Mouse (Mus musculus) midbrain, postnatal 0 days (tissue): ENCODE measurements around the gene Plek. TPM values are rescaled to one million over a fixed set of nuclear protein-coding genes. Genes with fewer than 3 reads are reported as not detected.

Experiments used
- ATAC-seq: fragments of 200-750 bp; cut with Nextera tagmentation; 2 replicates; pipeline ENCODE4 v1.8.0; 2017; ENCODE audit warnings: moderate number of reproducible peaks, mild to moderate bottlenecking, moderate TSS enrichment, moderate library complexity; ENCODE audit not compliant: low FRiP score
- DNase-seq: peaks from one replicate; pipeline ENCODE4 v3.0.0-alpha.2; 2015; ENCODE audit warnings: low spot score
- H3K27ac ChIP-seq: fragments of 300-500 bp; sonication (generic); 2 replicates; pipeline ENCODE4 v1.5.1; 2014; ENCODE audit warnings: low read depth, mild to moderate bottlenecking, low read length, mixed read lengths
- H3K27me3 ChIP-seq: fragments of 300-500 bp; sonication (generic); 2 replicates; pipeline ENCODE4 v1.6.1; 2014; ENCODE audit warnings: low read length, control low read depth, mixed read lengths; ENCODE audit not compliant: insufficient read depth
- H3K36me3 ChIP-seq: fragments of 300-500 bp; sonication (generic); 2 replicates; pipeline ENCODE4 v1.6.1; 2014; ENCODE audit warnings: low read length, control low read depth, mixed read lengths; ENCODE audit not compliant: insufficient read depth
- H3K4me1 ChIP-seq: fragments of 300-500 bp; sonication (generic); 2 replicates; pipeline ENCODE4 v1.6.1; 2014; ENCODE audit warnings: mild to moderate bottlenecking, control low read depth, antibody characterized with exemption, low read length, mixed read lengths; ENCODE audit not compliant: insufficient read depth
- H3K4me2 ChIP-seq: fragments of 300-500 bp; sonication (generic); 2 replicates; pipeline ENCODE4 v1.6.1; 2014; ENCODE audit warnings: low read depth, mild to moderate bottlenecking, low read length, mixed read lengths; ENCODE audit not compliant: poor library complexity, severe bottlenecking
- H3K4me3 ChIP-seq: fragments of 300-500 bp; sonication (generic); 2 replicates; pipeline ENCODE4 v1.5.1; 2014; ENCODE audit warnings: low read depth, mild to moderate bottlenecking, low read length, moderate library complexity
- H3K9ac ChIP-seq: fragments of 300-500 bp; sonication (generic); replicated peaks from 2 replicates; pipeline ENCODE4 v1.6.1; 2014; ENCODE audit warnings: mild to moderate bottlenecking, low read length, moderate library complexity, mixed read lengths; ENCODE audit not compliant: poor library complexity, severe bottlenecking
- H3K9me3 ChIP-seq: fragments of 300-500 bp; sonication (generic); 2 replicates; pipeline ENCODE4 v1.6.1; 2016; ENCODE audit warnings: low read length, control low read depth
- CTCF ChIP-seq: IDR thresholded peaks from 2 replicates; pipeline ENCODE4 v1.5.1; 2016; ENCODE audit warnings: antibody characterized with exemption, mild to moderate bottlenecking
- WGBS: fragments of 180-500 bp; shearing (Covaris S2); extraction: QIAGEN DNeasy Blood & Tissue Kit; methylation state at CpG from one replicate; pipeline ENCODE4 v1.1.7; 2014; 5-methylcytosine and 5-hydroxymethylcytosine counted together
- polyA plus RNA-seq: library from polyadenylated mRNA; unstranded; fragments of >200 nt; fragmentation: Nextera tagmentation; extraction: Ambion mirVana; gene quantifications from 2 replicates; pipeline ENCODE4 v1.2.1, GENCODE M21; 2015
- total RNA-seq: library from RNA; depleted of rRNA; stranded (reverse); fragments of >200 nt; gene quantifications from 2 replicates; pipeline ENCODE4 v1.2.3, GENCODE M21; 2014

Plek gene
- total and polyA plus RNA-seq, 2 experiments from 2014 or later: 4.0 to 5.4 TPM

DNA sequence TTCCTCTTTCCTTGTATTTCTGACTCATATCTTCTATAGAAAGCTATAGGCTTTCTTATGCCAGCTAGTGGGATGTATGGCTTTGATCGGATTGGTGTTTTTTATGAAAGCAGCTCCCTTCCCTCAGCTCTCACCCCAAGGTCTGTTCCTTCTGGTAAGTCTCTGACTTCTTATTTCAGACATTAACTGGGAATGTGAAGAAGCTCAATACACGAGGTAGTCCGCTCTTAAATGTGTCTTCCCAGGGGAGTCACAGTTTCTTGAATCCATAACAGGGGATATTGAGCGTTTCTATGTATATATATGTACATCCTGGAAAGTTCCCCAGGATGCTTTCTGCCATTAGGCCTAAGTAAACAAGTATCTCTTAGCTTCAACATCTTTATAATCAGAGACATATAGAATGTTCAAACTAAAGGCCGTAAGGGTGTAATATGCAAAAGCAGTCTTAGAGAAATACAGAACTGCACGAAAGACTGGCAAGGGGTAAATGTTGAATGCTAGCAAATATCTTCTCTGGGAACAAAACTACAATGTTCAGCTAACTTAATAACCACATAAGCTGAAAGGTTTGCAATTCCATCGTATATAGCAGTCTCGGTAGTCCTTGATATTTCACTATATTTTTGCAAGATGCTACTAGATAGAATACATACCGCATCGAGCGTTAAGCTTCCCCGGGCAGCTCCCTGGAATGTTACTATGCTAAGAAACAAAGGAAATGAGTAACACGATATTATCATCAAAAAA is 101.8 kb downstream of the Plek start:
- ATAC-seq (no peak; the same call in 1 of the 2 replicates), DNase-seq (no peak)
- 51% methylated on average over 13 of the region's 13 CpGs for WGBS
- H3K27me3 ChIP-seq: no peaks in the 10 kb centered on the region
- H3K36me3 ChIP-seq: no peaks in the 10 kb centered on the region
- no peak overlapping the region for H3K27ac ChIP-seq
- H3K4me3 ChIP-seq: peak overlapping the region; percentile 69
- TF ChIP-seq CTCF: no peak
- H3K4me2 ChIP-seq: peak overlapping the region; percentile 87
- no peak overlapping the region for H3K9ac ChIP-seq
- no peaks in the 10 kb centered on the region for H3K9me3 ChIP-seq
- H3K4me1 ChIP-seq: no peaks in the 10 kb centered on the region

DNA sequence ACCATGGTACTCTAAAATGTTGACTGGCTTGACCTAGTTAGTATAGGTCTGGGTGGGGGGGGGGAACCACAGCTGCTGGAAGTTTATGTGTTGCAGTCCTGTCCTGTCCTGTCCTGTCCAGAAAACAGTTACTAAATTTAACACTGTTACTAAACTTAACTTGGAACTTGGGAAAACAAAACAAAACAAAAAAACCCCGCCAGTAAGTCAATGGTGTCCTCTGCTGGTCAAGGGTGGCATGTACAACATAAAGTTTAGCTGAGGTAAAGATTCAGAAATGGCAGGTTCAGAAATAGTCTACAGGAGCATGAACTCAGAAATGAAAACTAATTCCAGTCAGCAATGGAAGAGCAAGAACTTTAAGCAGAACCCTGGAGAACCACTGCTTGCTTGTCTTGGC is 103.4 kb downstream of the Plek start:
- ATAC-seq (no peak), DNase-seq (peak; percentile 59)
- H3K9ac ChIP-seq: no peak overlapping the region
- no peaks in the 10 kb centered on the region for H3K9me3 ChIP-seq
- no peak overlapping the region for H3K4me2 ChIP-seq
- H3K27me3 ChIP-seq: no peaks in the 10 kb centered on the region
- WGBS: 24% methylated on average over 1 of the region's 1 CpGs
- no peak overlapping the region for H3K27ac ChIP-seq
- H3K36me3 ChIP-seq: no peaks in the 10 kb centered on the region
- no peaks in the 10 kb centered on the region for H3K4me1 ChIP-seq
- peak; percentile 94 for TF ChIP-seq CTCF
- H3K4me3 ChIP-seq: no peak overlapping the region

DNA sequence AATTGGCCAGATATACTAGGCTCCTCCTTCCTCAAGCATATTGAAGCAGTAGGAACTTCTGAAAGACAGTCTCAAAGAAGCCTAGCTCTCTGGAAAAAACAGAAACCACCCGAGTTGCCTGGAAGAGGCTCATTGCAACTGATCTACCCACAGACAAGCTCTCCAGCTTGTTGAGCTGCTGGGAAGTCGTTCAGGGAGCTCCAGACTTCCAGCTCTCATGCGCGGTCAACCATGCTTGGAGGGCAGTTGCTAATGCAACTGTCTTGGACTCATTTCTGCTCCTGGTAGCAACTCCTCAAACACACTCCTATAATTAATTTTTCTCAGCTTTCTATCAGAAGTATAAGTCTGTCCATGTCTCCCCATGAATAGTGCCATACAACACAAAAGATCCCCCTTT is 109.2 kb downstream of the Plek start:
- no peak overlapping the region for H3K4me3 ChIP-seq
- no peak for TF ChIP-seq CTCF
- no peak overlapping the region for H3K27ac ChIP-seq
- H3K9ac ChIP-seq: no peak overlapping the region
- no peaks in the 10 kb centered on the region for H3K27me3 ChIP-seq
- DNase-seq: no peak
- no peak for ATAC-seq
- no peak overlapping the region for H3K4me2 ChIP-seq
- H3K4me1 ChIP-seq: no peaks in the 10 kb centered on the region
- no peaks in the 10 kb centered on the region for H3K36me3 ChIP-seq
- no peaks in the 10 kb centered on the region for H3K9me3 ChIP-seq
- WGBS: 83% methylated on average over 4 of the region's 4 CpGs

DNA sequence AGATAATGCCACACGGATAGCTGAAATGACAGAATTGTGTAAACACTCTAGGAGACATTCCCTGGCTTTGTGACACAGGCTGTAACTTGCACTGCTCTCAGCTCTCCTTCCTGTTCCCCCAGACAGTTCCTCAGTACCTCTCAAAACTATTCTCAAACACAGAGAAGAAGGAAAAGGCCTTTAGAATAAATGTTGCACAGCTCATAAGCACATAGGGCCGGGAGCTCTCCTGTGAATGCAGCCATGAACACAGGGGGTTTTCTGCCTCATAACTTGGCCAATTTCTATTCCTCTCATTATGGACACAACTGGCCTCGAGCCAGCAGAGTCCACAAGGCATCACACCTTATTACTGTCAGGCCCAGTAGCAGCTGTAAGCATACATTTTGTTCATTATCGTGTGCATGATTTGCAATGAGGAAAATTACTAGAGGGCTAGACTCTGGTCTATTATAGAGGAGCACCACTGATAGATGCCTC is 110.2 kb downstream of the Plek start:
- 48% methylated on average over 4 of the region's 4 CpGs for WGBS
- H3K9ac ChIP-seq: no peak overlapping the region
- no peaks in the 10 kb centered on the region for H3K27me3 ChIP-seq
- no peaks in the 10 kb centered on the region for H3K4me1 ChIP-seq
- peak; percentile 63; the same call in 1 of the 2 replicates for ATAC-seq
- no peak for TF ChIP-seq CTCF
- no peak overlapping the region for H3K4me3 ChIP-seq
- H3K36me3 ChIP-seq: no peaks in the 10 kb centered on the region
- peak; percentile 85 for DNase-seq
- H3K9me3 ChIP-seq: no peaks in the 10 kb centered on the region
- no peak overlapping the region for H3K27ac ChIP-seq
- H3K4me2 ChIP-seq: no peak overlapping the region

DNA sequence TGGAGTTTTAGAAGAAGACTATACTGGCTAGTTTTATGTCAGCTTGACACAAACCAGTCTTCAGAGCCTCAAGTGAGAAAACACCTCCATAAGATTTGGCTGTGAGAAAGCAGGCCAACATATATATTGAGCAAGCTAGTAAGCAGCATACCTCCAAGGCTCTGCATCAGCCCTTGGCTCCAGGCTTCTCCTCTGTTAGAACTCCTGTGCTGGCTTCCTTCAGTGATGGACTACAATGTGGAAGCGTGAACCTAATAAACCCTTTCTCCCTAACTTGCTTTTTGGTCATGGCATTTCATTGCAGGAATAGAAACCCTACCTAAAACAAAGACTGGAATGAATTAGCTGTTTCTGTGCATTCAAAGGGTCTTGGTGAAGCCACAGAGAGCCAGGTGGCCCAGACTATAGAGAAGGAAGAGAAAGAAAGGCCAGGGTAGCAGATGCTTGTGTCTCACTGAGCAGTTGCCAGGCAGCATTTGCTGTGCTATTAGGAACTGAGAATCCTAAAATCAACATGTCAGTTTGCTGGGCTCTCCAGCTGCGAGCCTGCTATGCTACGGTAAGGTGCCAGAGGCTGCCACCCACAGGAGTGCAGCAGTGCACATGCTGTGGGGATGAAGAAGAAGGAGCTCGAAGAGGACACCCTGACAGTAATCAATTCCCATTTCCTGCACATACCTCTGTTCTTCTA is 110.9 kb downstream of the Plek start:
- no peaks in the 10 kb centered on the region for H3K27me3 ChIP-seq
- no peaks in the 10 kb centered on the region for H3K9me3 ChIP-seq
- no peak overlapping the region for H3K27ac ChIP-seq
- no peaks in the 10 kb centered on the region for H3K36me3 ChIP-seq
- H3K4me1 ChIP-seq: no peaks in the 10 kb centered on the region
- ATAC-seq (peak; percentile 79), DNase-seq (peak; percentile 80)
- H3K4me2 ChIP-seq: no peak overlapping the region
- H3K4me3 ChIP-seq: no peak overlapping the region
- peak; percentile 29 for TF ChIP-seq CTCF
- H3K9ac ChIP-seq: no peak overlapping the region
- 28% methylated on average over 4 of the region's 4 CpGs for WGBS

DNA sequence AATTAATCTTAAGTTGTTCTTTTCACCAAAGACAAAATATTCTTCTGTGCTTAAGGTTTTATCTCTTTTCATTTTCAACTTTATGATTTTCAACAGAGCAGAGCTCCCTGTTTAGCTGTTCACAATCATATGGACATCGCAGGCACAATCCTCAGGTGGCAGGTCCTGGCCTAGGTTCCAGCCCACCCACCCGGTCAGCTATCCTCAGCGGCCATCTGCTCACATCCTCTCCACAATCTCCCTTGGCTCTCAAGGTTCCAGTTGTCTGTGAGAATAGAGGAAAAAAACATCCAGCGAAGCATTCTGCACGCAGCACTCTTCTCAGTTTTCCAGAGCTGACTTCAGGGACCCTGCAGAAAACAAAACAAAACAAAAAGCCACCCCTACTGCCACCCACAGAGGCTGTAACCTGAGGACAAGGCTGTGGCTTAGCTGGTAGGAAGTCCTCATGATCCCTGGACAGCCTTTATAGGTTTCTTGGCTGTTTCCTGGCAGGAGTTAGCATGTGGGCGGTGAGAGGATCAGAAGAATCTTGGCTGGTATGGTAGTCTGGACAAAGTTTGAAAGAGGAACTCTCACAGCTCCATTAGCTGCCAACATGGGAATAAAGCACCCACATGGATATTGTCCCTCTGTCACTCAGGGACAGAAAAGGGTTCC is 116.5 kb downstream of the Plek start:
- H3K9me3 ChIP-seq: no peaks in the 10 kb centered on the region
- no peak overlapping the region for H3K9ac ChIP-seq
- no peak for ATAC-seq
- no peaks in the 10 kb centered on the region for H3K4me1 ChIP-seq
- H3K4me3 ChIP-seq: no peak overlapping the region
- H3K27me3 ChIP-seq: no peaks in the 10 kb centered on the region
- no peak overlapping the region for H3K27ac ChIP-seq
- DNase-seq: peak; percentile 27
- no peak for TF ChIP-seq CTCF
- H3K4me2 ChIP-seq: no peak overlapping the region
- no peaks in the 10 kb centered on the region for H3K36me3 ChIP-seq
- WGBS: 70% methylated on average over 6 of the region's 6 CpGs
